Mouse (Mus musculus): ENCODE results near the gene Ptpn7. TPM values are rescaled to one million over a fixed set of nuclear protein-coding genes. Genes with fewer than 3 reads are reported as not detected.

Ptpn7 gene
- polyA plus RNA-seq, 1 experiment: 57.8 TPM

GRCm38 (mm10) chr1:135148476-135148875, 16.0 kb downstream of the Ptpn7 start:
- no peaks in the 10 kb centered on the region for H3K27me3 ChIP-seq (replicated peaks)
- peaks cover 63% of the 10 kb centered on the region for H3K4me1 ChIP-seq
- peak overlapping the region; percentile 100 for H3K4me3 ChIP-seq (replicated peaks)
- H3K9me3 ChIP-seq: no peaks in the 10 kb centered on the region
- TF ChIP-seq FLI1 (IDR thresholded peaks at IDR 0.05; ENCODE audit: low read length) (no peak), GATA1 (IDR thresholded peaks at IDR 0.05; ENCODE audit: borderline replicate concordance, low read length) (no peak)
- peaks cover 66% of the 10 kb centered on the region for H3K36me3 ChIP-seq (replicated peaks; ENCODE audit: low read length)

- Histone ChIP-seq H3K4me1 (peaks cover 60% of the 10 kb centered on the region), H3K27me3 (replicated peaks) (no peaks in the 10 kb centered on the region), H3K4me3 (replicated peaks) (no peak overlapping the region), H3K9me3 (no peaks in the 10 kb centered on the region), H3K36me3 (replicated peaks; ENCODE audit: low read length) (peaks cover 65% of the 10 kb centered on the region)
- TF ChIP-seq GATA1 (IDR thresholded peaks at IDR 0.05; ENCODE audit: borderline replicate concordance, low read length) (no peak), FLI1 (IDR thresholded peaks at IDR 0.05; ENCODE audit: low read length) (no peak)
These were observed 16.5 kb downstream of the Ptpn7 start for GRCm38 (mm10) chr1:135148996-135149395.

GRCm38 (mm10) chr1:135154011-135154410, 21.5 kb downstream of the Ptpn7 start:
- no peak for TF ChIP-seq FLI1 (IDR thresholded peaks at IDR 0.05; ENCODE audit: low read length)
- no peak for TF ChIP-seq GATA1 (IDR thresholded peaks at IDR 0.05; ENCODE audit: borderline replicate concordance, low read length)
- H3K4me1 ChIP-seq: peaks cover 33% of the 10 kb centered on the region
- H3K27me3 ChIP-seq (replicated peaks): peaks cover 6% of the 10 kb centered on the region
- H3K4me3 ChIP-seq (replicated peaks): no peak overlapping the region
- H3K9me3 ChIP-seq: no peaks in the 10 kb centered on the region
- peaks cover 71% of the 10 kb centered on the region for H3K36me3 ChIP-seq (replicated peaks; ENCODE audit: low read length)

GRCm38 (mm10) chr1:135154411-135154959, 22.0 kb downstream of the Ptpn7 start:
- TF ChIP-seq FLI1 (IDR thresholded peaks at IDR 0.05; ENCODE audit: low read length) (no peak), GATA1 (IDR thresholded peaks at IDR 0.05; ENCODE audit: borderline replicate concordance, low read length) (no peak)
- Histone ChIP-seq H3K27me3 (replicated peaks) (peaks cover 10% of the 10 kb centered on the region), H3K4me3 (replicated peaks) (no peak overlapping the region), H3K4me1 (peaks cover 33% of the 10 kb centered on the region), H3K9me3 (no peaks in the 10 kb centered on the region), H3K36me3 (replicated peaks; ENCODE audit: low read length) (peaks cover 69% of the 10 kb centered on the region)

- H3K4me3 ChIP-seq (replicated peaks): peak overlapping the region; percentile 33
- peaks cover 25% of the 10 kb centered on the region for H3K4me1 ChIP-seq
- no peak for TF ChIP-seq FLI1 (IDR thresholded peaks at IDR 0.05; ENCODE audit: low read length)
- H3K9me3 ChIP-seq: 0 out of 2 replicates have a peak, but pooled peaks cover 6% of the 10 kb centered on the region
- peaks cover 56% of the 10 kb centered on the region for H3K36me3 ChIP-seq (replicated peaks; ENCODE audit: low read length)
- peaks cover 25% of the 10 kb centered on the region for H3K27me3 ChIP-seq (replicated peaks)
These were observed 23.8 kb downstream of the Ptpn7 start for GRCm38 (mm10) chr1:135156300-135156699.

GRCm38 (mm10) chr1:135158633-135159032, 26.1 kb downstream of the Ptpn7 start:
- H3K4me1 ChIP-seq: peaks cover 10% of the 10 kb centered on the region
- TF ChIP-seq FLI1 (IDR thresholded peaks at IDR 0.05; ENCODE audit: low read length) (no peak), GATA1 (IDR thresholded peaks at IDR 0.05; ENCODE audit: borderline replicate concordance, low read length) (no peak)
- 0 out of 2 replicates have a peak, but pooled peaks cover 9% of the 10 kb centered on the region for H3K9me3 ChIP-seq
- peaks cover 35% of the 10 kb centered on the region for H3K36me3 ChIP-seq (replicated peaks; ENCODE audit: low read length)
- peaks cover 37% of the 10 kb centered on the region for H3K27me3 ChIP-seq (replicated peaks)
- H3K4me3 ChIP-seq (replicated peaks): no peak overlapping the region

GRCm38 (mm10) chr1:135159074-135159473, 26.6 kb downstream of the Ptpn7 start:
- Histone ChIP-seq H3K4me1 (peaks cover 7% of the 10 kb centered on the region), H3K9me3 (0 out of 2 replicates have a peak, but pooled peaks cover 9% of the 10 kb centered on the region), H3K4me3 (replicated peaks) (no peak overlapping the region), H3K36me3 (replicated peaks; ENCODE audit: low read length) (peaks cover 31% of the 10 kb centered on the region), H3K27me3 (replicated peaks) (peaks cover 37% of the 10 kb centered on the region)
- TF ChIP-seq FLI1 (IDR thresholded peaks at IDR 0.05; ENCODE audit: low read length) (no peak), GATA1 (IDR thresholded peaks at IDR 0.05; ENCODE audit: borderline replicate concordance, low read length) (no peak)

- no peak for TF ChIP-seq FLI1 (IDR thresholded peaks at IDR 0.05; ENCODE audit: low read length)
- no peak for TF ChIP-seq GATA1 (IDR thresholded peaks at IDR 0.05; ENCODE audit: borderline replicate concordance, low read length)
- peaks cover 2% of the 10 kb centered on the region for H3K4me1 ChIP-seq
- 0 out of 2 replicates have a peak, but pooled peaks cover 9% of the 10 kb centered on the region for H3K9me3 ChIP-seq
- no peak overlapping the region for H3K4me3 ChIP-seq (replicated peaks)
- peaks cover 42% of the 10 kb centered on the region for H3K27me3 ChIP-seq (replicated peaks)
- H3K36me3 ChIP-seq (replicated peaks; ENCODE audit: low read length): peaks cover 25% of the 10 kb centered on the region
These were observed 27.1 kb downstream of the Ptpn7 start for GRCm38 (mm10) chr1:135159556-135160123.

- Histone ChIP-seq H3K4me3 (replicated peaks) (no peak overlapping the region), H3K4me1 (no peaks in the 10 kb centered on the region; the same call in 1 of the 2 replicates), H3K9me3 (0 out of 2 replicates have a peak, but pooled peaks cover 9% of the 10 kb centered on the region), H3K36me3 (replicated peaks; ENCODE audit: low read length) (peaks cover 17% of the 10 kb centered on the region), H3K27me3 (replicated peaks) (peaks cover 46% of the 10 kb centered on the region)
- no peak for TF ChIP-seq GATA1 (IDR thresholded peaks at IDR 0.05; ENCODE audit: borderline replicate concordance, low read length)
- TF ChIP-seq FLI1 (IDR thresholded peaks at IDR 0.05; ENCODE audit: low read length): no peak
These were observed 28.0 kb downstream of the Ptpn7 start for GRCm38 (mm10) chr1:135160411-135161050.

GRCm38 (mm10) chr1:135162720-135163119, 30.2 kb downstream of the Ptpn7 start:
- peaks cover 59% of the 10 kb centered on the region for H3K27me3 ChIP-seq (replicated peaks)
- TF ChIP-seq FLI1 (IDR thresholded peaks at IDR 0.05; ENCODE audit: low read length): no peak
- TF ChIP-seq GATA1 (IDR thresholded peaks at IDR 0.05; ENCODE audit: borderline replicate concordance, low read length): no peak
- no peaks in the 10 kb centered on the region for H3K36me3 ChIP-seq (replicated peaks; ENCODE audit: low read length)
- no peak overlapping the region for H3K4me3 ChIP-seq (replicated peaks)
- no peaks in the 10 kb centered on the region; the same call in 1 of the 2 replicates for H3K4me1 ChIP-seq
- 0 out of 2 replicates have a peak, but pooled peaks cover 9% of the 10 kb centered on the region for H3K9me3 ChIP-seq
